Mouse (Mus musculus) liver, embryonic 16.5 days (tissue): ENCODE data around the gene Crabp2. TPM values are rescaled to one million over a fixed set of nuclear protein-coding genes. Genes with fewer than 3 reads are reported as not detected.

Source experiments
- ATAC-seq: fragments of 200-750 bp; cut with Nextera tagmentation; 2 replicates; pipeline ENCODE4 v1.8.0; 2017; ENCODE audit warnings: low read depth, mild to moderate bottlenecking, moderate number of reproducible peaks, moderate library complexity
- H3K27ac ChIP-seq: fragments of 300-500 bp; sonication (generic); 2 replicates; pipeline ENCODE4 v1.5.1; 2014; ENCODE audit warnings: mild to moderate bottlenecking, low read length
- H3K27me3 ChIP-seq: fragments of 300-500 bp; sonication (generic); 2 replicates; pipeline ENCODE4 v1.6.1; 2014; ENCODE audit warnings: low read depth, low read length, mixed read lengths; ENCODE audit not compliant: control insufficient read depth, insufficient read depth
- H3K36me3 ChIP-seq: fragments of 300-500 bp; sonication (generic); 2 replicates; pipeline ENCODE4 v1.6.1; 2014; ENCODE audit warnings: mild to moderate bottlenecking; ENCODE audit not compliant: control insufficient read depth, insufficient read depth
- H3K4me1 ChIP-seq: fragments of 300-500 bp; sonication (generic); 2 replicates; pipeline ENCODE4 v1.6.1; 2014; ENCODE audit warnings: low read depth, low read length, mixed read lengths; ENCODE audit not compliant: control insufficient read depth
- H3K4me2 ChIP-seq: fragments of 300-500 bp; sonication (generic); 2 replicates; pipeline ENCODE4 v1.6.1; 2014; ENCODE audit warnings: low read depth, low read length, mixed read lengths
- H3K4me3 ChIP-seq: fragments of 300-500 bp; sonication (generic); 2 replicates; pipeline ENCODE4 v1.5.1; 2014; ENCODE audit warnings: low read depth, mild to moderate bottlenecking, low read length
- H3K9ac ChIP-seq: fragments of 300-500 bp; sonication (generic); 2 replicates; pipeline ENCODE4 v1.6.1; 2014; ENCODE audit warnings: low read depth, low read length
- H3K9me3 ChIP-seq: fragments of 300-500 bp; sonication (generic); replicated peaks from 2 replicates; pipeline ENCODE4 v1.6.1; 2016; ENCODE audit warnings: low read length; ENCODE audit not compliant: control insufficient read depth
- WGBS: fragments of 180-500 bp; shearing (Covaris S2); extraction: QIAGEN DNeasy Blood & Tissue Kit; methylation state at CpG from one replicate; pipeline ENCODE4 v1.1.7; 2014; ENCODE audit not compliant: insufficient replicate concordance; 5-methylcytosine and 5-hydroxymethylcytosine counted together
- polyA plus RNA-seq: library from polyadenylated mRNA; unstranded; fragments of >200 nt; fragmentation: Nextera tagmentation; extraction: Ambion mirVana; gene quantifications from 2 replicates; pipeline ENCODE4 v1.2.1, GENCODE M21; 2015

Gene Crabp2
- polyA plus RNA-seq, 1 experiment from 2014 or later = 0.25 TPM

DNA sequence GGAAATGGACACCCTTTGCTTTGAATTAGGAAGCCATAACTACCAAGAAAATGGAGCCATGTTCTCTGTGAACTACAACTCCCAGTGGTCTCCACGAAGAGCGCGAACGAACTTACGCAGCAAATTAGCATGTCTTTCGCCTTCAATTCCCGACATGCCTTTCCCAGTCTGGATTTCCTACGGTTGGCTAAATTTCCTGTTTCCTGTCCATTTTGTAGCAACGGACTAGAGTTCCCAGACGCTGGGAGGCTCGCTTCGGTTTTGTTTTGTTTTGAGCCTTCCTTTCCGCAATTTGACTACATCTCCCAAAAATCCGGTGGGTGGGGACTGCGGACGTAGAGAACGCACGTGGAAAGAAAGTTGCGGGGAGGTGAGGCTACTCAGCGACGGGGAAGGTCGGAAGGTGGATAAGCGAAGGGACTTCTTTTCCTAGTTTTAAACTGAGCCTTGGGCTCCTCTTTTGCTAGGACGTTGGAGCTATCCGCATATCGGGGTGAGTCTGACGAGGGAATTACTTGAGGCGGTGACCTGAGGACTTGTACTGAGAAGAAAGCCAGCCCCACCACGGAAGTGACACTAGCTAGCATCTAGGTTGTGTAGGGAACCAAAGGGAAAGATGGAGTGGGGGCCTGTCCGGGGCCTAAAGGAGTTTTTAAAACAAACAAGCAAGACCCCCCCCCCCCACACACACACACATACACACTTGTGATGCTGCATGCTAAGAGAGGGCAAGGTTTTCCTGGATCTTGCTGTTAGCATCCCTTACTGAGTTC is 28.9 kb upstream of the Crabp2 start, which contains the start of gene Mrpl24:
Gene Mrpl24, plus strand, starts transcription at position 171 of the 773 bp plus-strand sequence.
- Histone ChIP-seq H3K27me3 (no peaks in the 10 kb centered on the region), H3K4me1 (peaks cover 12% of the 10 kb centered on the region), H3K4me2 (peak within 1 kb of the TSS; percentile 84), H3K27ac (peak within 1 kb of the TSS; percentile 84), H3K9me3 (no peaks in the 10 kb centered on the region), H3K9ac (peak within 1 kb of the TSS; percentile 73), H3K4me3 (peak within 1 kb of the TSS; percentile 78), H3K36me3 (peaks cover 46% of the 10 kb centered on the region)
- 0% methylated on average over 30 of the region's 30 CpGs for WGBS
- ATAC-seq = peak; percentile 83

GRCm38 (mm10) chr3:87920270-87920943 is 28.1 kb upstream of the Crabp2 start:
- Histone ChIP-seq H3K36me3 (peaks cover 46% of the 10 kb centered on the region), H3K27ac (no peak overlapping the region), H3K9ac (peak overlapping the region; percentile 73), H3K4me2 (peak overlapping the region; percentile 84), H3K4me1 (peaks cover 11% of the 10 kb centered on the region), H3K4me3 (peak overlapping the region; percentile 78), H3K9me3 (no peaks in the 10 kb centered on the region), H3K27me3 (no peaks in the 10 kb centered on the region)
- 45% methylated on average over 9 of the region's 9 CpGs for WGBS
- no peak for ATAC-seq

DNA sequence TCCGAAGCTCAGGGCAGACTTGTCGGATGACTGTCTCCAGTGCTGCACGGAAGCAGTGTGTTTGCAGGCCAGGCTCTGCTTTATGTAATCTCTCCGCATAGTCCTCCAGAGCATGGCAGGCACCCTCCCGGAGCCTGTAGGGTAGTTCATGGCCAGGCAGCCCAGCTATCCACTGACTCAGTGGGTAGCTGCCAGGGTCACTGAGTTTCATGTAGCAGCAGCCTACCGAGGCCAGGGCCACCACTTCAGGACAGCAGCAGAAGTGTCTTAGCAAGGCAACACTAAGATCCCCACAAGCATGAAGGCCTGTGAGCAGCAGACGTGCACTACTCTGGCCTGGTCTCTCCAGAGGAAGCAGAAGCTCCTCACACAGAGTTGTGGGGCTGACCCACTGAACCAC is 23.5 kb upstream of the Crabp2 start:
- H3K27me3 ChIP-seq = no peaks in the 10 kb centered on the region
- no peak overlapping the region for H3K4me3 ChIP-seq
- H3K9me3 ChIP-seq = no peaks in the 10 kb centered on the region
- H3K9ac ChIP-seq = no peak overlapping the region
- no peak overlapping the region for H3K27ac ChIP-seq
- H3K36me3 ChIP-seq = peaks cover 45% of the 10 kb centered on the region
- WGBS = 81% methylated on average over 7 of the region's 7 CpGs
- no peak overlapping the region for H3K4me2 ChIP-seq
- no peak for ATAC-seq
- H3K4me1 ChIP-seq = peaks cover 9% of the 10 kb centered on the region

GRCm38 (mm10) chr3:87927452-87927851 is 21.0 kb upstream of the Crabp2 start:
- Histone ChIP-seq H3K27ac (no peak overlapping the region), H3K9me3 (no peaks in the 10 kb centered on the region), H3K27me3 (no peaks in the 10 kb centered on the region), H3K4me1 (peaks cover 21% of the 10 kb centered on the region), H3K4me2 (no peak overlapping the region), H3K4me3 (no peak overlapping the region), H3K9ac (no peak overlapping the region), H3K36me3 (peaks cover 40% of the 10 kb centered on the region)
- no peak for ATAC-seq
- 89% methylated on average over 5 of the region's 5 CpGs for WGBS

DNA sequence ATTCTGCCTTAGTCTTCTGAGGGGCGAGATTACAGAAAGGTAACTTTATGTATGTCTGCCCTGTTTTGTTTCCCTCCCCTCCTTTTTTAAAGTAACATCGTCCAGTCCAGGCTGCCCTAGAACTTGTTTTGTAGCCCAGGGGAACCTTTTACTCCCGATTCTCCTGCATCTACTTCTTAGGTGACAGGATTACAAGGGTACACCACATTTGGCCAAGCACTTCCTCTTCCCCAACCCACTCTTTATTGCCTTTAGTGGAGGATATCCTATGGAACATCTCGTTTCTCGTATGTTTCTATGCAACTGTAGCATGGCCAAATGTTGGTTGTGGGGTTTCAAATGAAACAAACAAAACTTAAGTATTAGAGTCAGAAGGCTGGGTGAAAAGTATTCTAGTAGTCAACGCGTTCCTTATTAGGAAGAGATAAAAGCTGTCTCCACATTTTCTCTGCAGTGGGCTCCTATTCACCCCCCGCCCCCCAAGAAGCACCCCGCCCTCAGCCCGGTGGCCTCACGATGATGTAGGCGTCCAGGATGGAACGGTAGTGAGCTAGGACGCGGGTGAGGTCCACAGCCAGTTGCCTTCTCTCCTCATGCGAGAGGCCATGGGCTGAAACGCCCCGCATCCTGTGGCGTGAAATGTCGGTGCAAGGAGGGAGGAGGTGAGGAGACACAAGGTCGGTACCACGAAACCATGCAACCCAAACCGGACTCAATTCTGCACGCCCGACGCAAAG is 19.0 kb upstream of the Crabp2 start:
- Histone ChIP-seq H3K36me3 (peaks cover 25% of the 10 kb centered on the region), H3K9me3 (no peaks in the 10 kb centered on the region), H3K27ac (peak overlapping the region; percentile 93), H3K4me2 (peak overlapping the region; percentile 90), H3K27me3 (no peaks in the 10 kb centered on the region), H3K9ac (peak overlapping the region; percentile 90), H3K4me3 (peak overlapping the region; percentile 96), H3K4me1 (peaks cover 26% of the 10 kb centered on the region)
- ATAC-seq = peak; percentile 22
- WGBS = 2% methylated on average over 26 of the region's 26 CpGs

GRCm38 (mm10) chr3:87930078-87930795 is 18.2 kb upstream of the Crabp2 start, which contains the start of the genes Isg20l2 and Rrnad1:
Isg20l2 (plus strand) TSS chr3:87930314.
Rrnad1 (minus strand) TSS chr3:87930717.
- Histone ChIP-seq H3K9me3 (no peaks in the 10 kb centered on the region), H3K9ac (peak within 1 kb of the TSS; percentile 90), H3K4me1 (peaks cover 26% of the 10 kb centered on the region), H3K27ac (peak within 1 kb of the TSS; percentile 93), H3K4me2 (peak within 1 kb of the TSS; percentile 90), H3K4me3 (peak within 1 kb of the TSS; percentile 96), H3K27me3 (no peaks in the 10 kb centered on the region), H3K36me3 (peaks cover 21% of the 10 kb centered on the region)
- under 1% methylated on average over 78 of the region's 78 CpGs for WGBS
- peak; percentile 96 for ATAC-seq

- ATAC-seq = no peak
- H3K4me3 ChIP-seq = no peak overlapping the region
- H3K36me3 ChIP-seq = peaks cover 18% of the 10 kb centered on the region
- H3K27ac ChIP-seq = no peak overlapping the region
- no peak overlapping the region for H3K4me2 ChIP-seq
- no peak overlapping the region for H3K9ac ChIP-seq
- no peaks in the 10 kb centered on the region for H3K27me3 ChIP-seq
- H3K4me1 ChIP-seq = peaks cover 23% of the 10 kb centered on the region
- WGBS = 71% methylated on average over 5 of the region's 5 CpGs
- H3K9me3 ChIP-seq = no peaks in the 10 kb centered on the region
Measured at GRCm38 (mm10) chr3:87934026-87934425, 14.4 kb upstream of the Crabp2 start.

GRCm38 (mm10) chr3:87934501-87934900 is 14.0 kb upstream of the Crabp2 start:
- WGBS = 74% methylated on average over 4 of the region's 4 CpGs
- H3K9me3 ChIP-seq = no peaks in the 10 kb centered on the region
- no peak overlapping the region for H3K4me3 ChIP-seq
- H3K36me3 ChIP-seq = peaks cover 20% of the 10 kb centered on the region
- H3K4me1 ChIP-seq = peaks cover 19% of the 10 kb centered on the region
- no peak overlapping the region for H3K9ac ChIP-seq
- no peak overlapping the region for H3K27ac ChIP-seq
- no peaks in the 10 kb centered on the region for H3K27me3 ChIP-seq
- no peak for ATAC-seq
- H3K4me2 ChIP-seq = no peak overlapping the region
